Mouse (Mus musculus) macrophage (primary cell): Measurements from ENCODE around the gene Ifnar1. TPM values are rescaled to one million over a fixed set of nuclear protein-coding genes. Genes with fewer than 3 reads are reported as not detected.
"Not testable (repeated sequence)": the region's sequence is repeated elsewhere in the genome, so short reads cannot be mapped to it uniquely, and the experiment has no call there.

Source experiments
- H3K27ac ChIP-seq: fragments of 350-480 bp; formaldehyde crosslinking; 2 replicates; pipeline ENCODE4 v1.9.0; 2021
- H3K36me3 ChIP-seq: fragments of 350-480 bp; formaldehyde crosslinking; 2 replicates; pipeline ENCODE4 v1.9.0; 2021; ENCODE audit errors: inconsistent target
- H3K4me3 ChIP-seq: fragments of 350-480 bp; formaldehyde crosslinking; 2 replicates; pipeline ENCODE4 v1.9.0; 2021; ENCODE audit errors: inconsistent target
- H3K79me2 ChIP-seq: fragments of 350-480 bp; formaldehyde crosslinking; 2 replicates; pipeline ENCODE4 v1.9.0; 2021; ENCODE audit errors: inconsistent target
- WGBS: methylation state at CpG from one replicate; pipeline ENCODE4 v1.1.7; 2026; ENCODE audit warnings: inconsistent platforms; ENCODE audit not compliant: missing documents; 5-methylcytosine and 5-hydroxymethylcytosine counted together
- polyA plus RNA-seq: library from polyadenylated mRNA; stranded (reverse); fragments of 250-400 nt; gene quantifications from 3 replicates; pipeline ENCODE4 v1.2.4, GENCODE M21; 2018; ENCODE audit warnings: inconsistent platforms
- total RNA-seq, 78 experiments: library from RNA; depleted of rRNA; stranded (reverse); fragments of 250-400 nt; gene quantifications; 1 replicate in 9 of 78; 2 replicates in 24 of 78; 3 replicates in 43 of 78; 4 replicates in 2 of 78; pipeline ENCODE4 v1.2.4; 2018; ENCODE audit warnings: inconsistent platforms in 56 of 78

Ifnar1 gene
- total RNA-seq (2018; cell fraction: chromatin; rRNA removed): 100 to 1,000 TPM; 157 to 461 (median 270) TPM
- 100 to 1,000 TPM in 4 of 26 experiments, 10 to 100 TPM in 22; 61.9 to 145 (median 84.6) TPM for total RNA-seq (2018; cell fraction: cytosol; rRNA removed)
- 100 to 1,000 TPM; 208 to 496 (median 273) TPM for total RNA-seq (2018; cell fraction: nucleus; rRNA removed)
- 64.7 to 104 TPM (median 89.0 TPM) in 3 replicates for polyA plus RNA-seq

- WGBS: 1% methylated on average over 63 of the region's 68 CpGs
- H3K4me3 ChIP-seq: peak within 1 kb of the TSS; percentile 81
- peak within 1 kb of the TSS; percentile 91 for H3K27ac ChIP-seq
- H3K36me3 ChIP-seq: peaks cover 7% of the 10 kb centered on the region
- peaks cover 47% of the 10 kb centered on the region for H3K79me2 ChIP-seq
Measured at GRCm38 (mm10) chr16:91484808-91485700, at the start of gene Ifnar1. Gene Ifnar1, plus strand, starts transcription at chr16:91485238.

GRCm38 (mm10) chr16:91438081-91438480 lies 47.0 kb upstream of the Ifnar1 start:
- H3K27ac ChIP-seq: peak overlapping the region; percentile 71
- no peaks in the 10 kb centered on the region for H3K36me3 ChIP-seq
- H3K79me2 ChIP-seq: no peaks in the 10 kb centered on the region
- WGBS: 36% methylated on average over 3 of the region's 3 CpGs
- no peak overlapping the region for H3K4me3 ChIP-seq

GRCm38 (mm10) chr16:91438599-91438998 lies 46.4 kb upstream of the Ifnar1 start:
- 67% methylated on average over 1 of the region's 1 CpGs for WGBS
- not testable (repeated sequence) for H3K79me2 ChIP-seq, H3K4me3 ChIP-seq, H3K36me3 ChIP-seq
- H3K27ac ChIP-seq: peak overlapping the region; percentile 71

- no peak overlapping the region for H3K4me3 ChIP-seq
- H3K79me2 ChIP-seq: no peaks in the 10 kb centered on the region
- H3K27ac ChIP-seq: peak overlapping the region; percentile 17
- no peaks in the 10 kb centered on the region for H3K36me3 ChIP-seq
- WGBS: 34% methylated on average over 7 of the region's 7 CpGs
Measured at GRCm38 (mm10) chr16:91441366-91441765, 43.7 kb upstream of the Ifnar1 start.

GRCm38 (mm10) chr16:91441811-91442240 lies 43.2 kb upstream of the Ifnar1 start:
- no peaks in the 10 kb centered on the region for H3K79me2 ChIP-seq
- 68% methylated on average over 5 of the region's 7 CpGs for WGBS
- peak overlapping the region; percentile 17 for H3K27ac ChIP-seq
- no peaks in the 10 kb centered on the region for H3K36me3 ChIP-seq
- H3K4me3 ChIP-seq: no peak overlapping the region

GRCm38 (mm10) chr16:91442446-91442845 lies 42.6 kb upstream of the Ifnar1 start:
- H3K79me2 ChIP-seq: no peaks in the 10 kb centered on the region
- H3K36me3 ChIP-seq: no peaks in the 10 kb centered on the region
- no peak overlapping the region for H3K27ac ChIP-seq
- 61% methylated on average over 4 of the region's 4 CpGs for WGBS
- H3K4me3 ChIP-seq: no peak overlapping the region

- no peaks in the 10 kb centered on the region for H3K36me3 ChIP-seq
- no peak overlapping the region for H3K4me3 ChIP-seq
- H3K27ac ChIP-seq: no peak overlapping the region
- 48% methylated on average over 8 of the region's 8 CpGs for WGBS
- no peaks in the 10 kb centered on the region for H3K79me2 ChIP-seq
Measured at GRCm38 (mm10) chr16:91443211-91443611, 41.8 kb upstream of the Ifnar1 start.

GRCm38 (mm10) chr16:91444847-91445246 lies 40.2 kb upstream of the Ifnar1 start:
- no peaks in the 10 kb centered on the region for H3K79me2 ChIP-seq
- 91% methylated on average over 3 of the region's 4 CpGs for WGBS
- H3K4me3 ChIP-seq: no peak overlapping the region
- no peak overlapping the region for H3K27ac ChIP-seq
- no peaks in the 10 kb centered on the region for H3K36me3 ChIP-seq

GRCm38 (mm10) chr16:91445566-91445965 lies 39.5 kb upstream of the Ifnar1 start:
- Histone ChIP-seq H3K79me2 (no peaks in the 10 kb centered on the region), H3K27ac (no peak overlapping the region), H3K36me3 (no peaks in the 10 kb centered on the region), H3K4me3 (no peak overlapping the region)
- WGBS: 60% methylated on average over 5 of the region's 5 CpGs

- H3K27ac ChIP-seq: no peak overlapping the region
- no peak overlapping the region for H3K4me3 ChIP-seq
- H3K79me2 ChIP-seq: no peaks in the 10 kb centered on the region
- no peaks in the 10 kb centered on the region for H3K36me3 ChIP-seq
- WGBS: 74% methylated on average over 7 of the region's 8 CpGs
Measured at GRCm38 (mm10) chr16:91446778-91447511, 38.1 kb upstream of the Ifnar1 start.

GRCm38 (mm10) chr16:91447512-91447900 lies 37.5 kb upstream of the Ifnar1 start:
- H3K36me3 ChIP-seq: no peaks in the 10 kb centered on the region
- no peak overlapping the region for H3K4me3 ChIP-seq
- H3K79me2 ChIP-seq: no peaks in the 10 kb centered on the region
- H3K27ac ChIP-seq: no peak overlapping the region
- 94% methylated on average over 5 of the region's 6 CpGs for whole genome bisulfite sequencing

- no peaks in the 10 kb centered on the region for H3K36me3 ChIP-seq
- 96% methylated on average over 5 of the region's 5 CpGs for WGBS
- H3K27ac ChIP-seq: no peak overlapping the region
- no peak overlapping the region for H3K4me3 ChIP-seq
- H3K79me2 ChIP-seq: no peaks in the 10 kb centered on the region
Measured at GRCm38 (mm10) chr16:91448088-91448487, 37.0 kb upstream of the Ifnar1 start.

GRCm38 (mm10) chr16:91448895-91449294 lies 36.1 kb upstream of the Ifnar1 start:
- no peak overlapping the region for H3K4me3 ChIP-seq
- no peaks in the 10 kb centered on the region for H3K36me3 ChIP-seq
- 92% methylated on average over 7 of the region's 7 CpGs for WGBS
- H3K79me2 ChIP-seq: no peaks in the 10 kb centered on the region
- H3K27ac ChIP-seq: no peak overlapping the region

GRCm38 (mm10) chr16:91450137-91451064 lies 34.6 kb upstream of the Ifnar1 start:
- 93% methylated on average over 12 of the region's 12 CpGs for WGBS
- no peak overlapping the region for H3K27ac ChIP-seq

More at GRCm38 (mm10) chr16:91450137-91451064, 34.6 kb upstream of the Ifnar1 start:
- Histone ChIP-seq H3K79me2 (no peaks in the 10 kb centered on the region), H3K36me3 (no peaks in the 10 kb centered on the region), H3K4me3 (no peak overlapping the region)
